Mouse (Mus musculus): Measurements from ENCODE around the gene Ssxb9. TPM values are rescaled to one million over a fixed set of nuclear protein-coding genes. Genes with fewer than 3 reads are reported as not detected.
"Not testable (repeated sequence)": the region's sequence is repeated elsewhere in the genome, so short reads cannot be mapped to it uniquely, and the experiment has no call there.

The Ssxb9 gene
- polyA plus RNA-seq (2012; fragmentation: generic; extraction: Trizol) = not detected
- long read RNA-seq, experiment 1 = 0 reads
- long read RNA-seq, experiment 2 = 0 reads

- H3K4me3 ChIP-seq (ENCODE audit: insufficient read depth, poor library complexity, severe bottlenecking); H3K36me3 ChIP-seq (ENCODE audit: control insufficient read depth, insufficient read depth); H3ac ChIP-seq (ENCODE audit: control insufficient read depth, insufficient read length, low read depth); H3K79me2 ChIP-seq (ENCODE audit: control insufficient read depth, insufficient read depth); H3K79me3 ChIP-seq (ENCODE audit: low read depth); H3K27me3 ChIP-seq (ENCODE audit: control insufficient read depth, insufficient read depth, insufficient read length): not testable (repeated sequence)
Observed at GRCm38 (mm10) chrX:8366678-8367077, at the start of gene Ssxb9. Gene Ssxb9, plus strand, starts transcription at chrX:8366978.

- no peaks in the 10 kb centered on the region for H3K79me2 ChIP-seq (ENCODE audit: control insufficient read depth, insufficient read depth)
- no peak within 1 kb of the TSS for H3K4me3 ChIP-seq (ENCODE audit: insufficient read depth, poor library complexity, severe bottlenecking)
- H3ac ChIP-seq (ENCODE audit: control insufficient read depth, insufficient read length, low read depth) = no peak within 1 kb of the TSS
- H3K27me3 ChIP-seq (ENCODE audit: control insufficient read depth, insufficient read depth, insufficient read length) = no peaks in the 10 kb centered on the region
- H3K36me3 ChIP-seq (ENCODE audit: control insufficient read depth, insufficient read depth) = no peaks in the 10 kb centered on the region
- H3K79me3 ChIP-seq (ENCODE audit: low read depth) = no peaks in the 10 kb centered on the region
- no peak for TF ChIP-seq MAX (IDR thresholded peaks at IDR 0.05)
- no peak for TF ChIP-seq USF1 (IDR thresholded peaks at IDR 0.05; ENCODE audit: low read depth)
- TF ChIP-seq FOSL1 (IDR thresholded peaks at IDR 0.05; ENCODE audit: insufficient read depth, low read length, poor library complexity, severe bottlenecking) = no peak
- TF ChIP-seq MYOG (IDR thresholded peaks at IDR 0.05; ENCODE audit: control insufficient read depth, extremely low read depth, insufficient read length) = no peak
- TF ChIP-seq MYOD1 (IDR thresholded peaks at IDR 0.05; ENCODE audit: control insufficient read depth, insufficient read length, low read depth) = no peak
- no peak for TF ChIP-seq CTCF (IDR thresholded peaks at IDR 0.05; ENCODE audit: control insufficient read depth, insufficient read depth, insufficient read length)
- TF ChIP-seq CEBPB (IDR thresholded peaks at IDR 0.05; ENCODE audit: low read depth) = no peak
Observed at GRCm38 (mm10) chrX:8327124-8327523, 39.7 kb upstream of the Ssxb9 start, which contains the start of gene Ssxb10. Gene Ssxb10, plus strand, starts transcription at chrX:8327424.

DNA sequence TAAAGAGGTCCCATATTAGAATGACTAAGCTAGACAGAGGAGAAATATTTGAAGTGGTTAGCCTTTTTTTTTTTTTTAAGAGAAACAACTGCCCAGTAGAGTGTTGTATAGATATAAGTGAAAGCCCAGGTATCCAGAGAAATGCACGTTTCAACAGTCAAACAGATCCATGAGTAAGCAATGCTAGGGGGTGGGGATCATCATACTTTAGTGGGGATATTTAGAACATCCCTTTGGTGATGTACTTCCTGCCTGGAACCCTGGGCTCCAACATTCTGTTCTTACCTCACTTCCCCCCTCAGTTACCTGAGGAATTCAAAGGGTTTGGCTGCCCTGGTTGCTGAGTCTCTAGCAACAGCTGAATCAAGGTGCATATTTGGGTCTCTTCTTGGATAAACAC, 46.2 kb downstream of the Ssxb9 start, which contains the start of gene Ssxb1:
Gene Ssxb1 (plus strand): TSS at position 301 of the 400 bp plus-strand sequence.
- not testable (repeated sequence) for H3K79me2 ChIP-seq (ENCODE audit: control insufficient read depth, insufficient read depth); H3K27me3 ChIP-seq (ENCODE audit: control insufficient read depth, insufficient read depth, insufficient read length); H3ac ChIP-seq (ENCODE audit: control insufficient read depth, insufficient read length, low read depth); H3K4me3 ChIP-seq (ENCODE audit: insufficient read depth, poor library complexity, severe bottlenecking); H3K36me3 ChIP-seq (ENCODE audit: control insufficient read depth, insufficient read depth); H3K79me3 ChIP-seq (ENCODE audit: low read depth)

Other genes with a start within 250 kb of the Ssxb9 start
- 11.1 TPM for gene Wdr13, start 234.1 kb upstream of the Ssxb9 start, polyA plus RNA-seq (2012; fragmentation: generic; extraction: Trizol)
- gene Rbm3, start 221.1 kb upstream of the Ssxb9 start, polyA plus RNA-seq (2012; fragmentation: generic; extraction: Trizol) = 537 TPM
- gene Tbc1d25, start 190.8 kb upstream of the Ssxb9 start, polyA plus RNA-seq (2012; fragmentation: generic; extraction: Trizol) = 9.9 TPM
- 73.1 TPM for gene Ebp, start 173.5 kb upstream of the Ssxb9 start, polyA plus RNA-seq (2012; fragmentation: generic; extraction: Trizol)
- gene Porcn, start 160.5 kb upstream of the Ssxb9 start, polyA plus RNA-seq (2012; fragmentation: generic; extraction: Trizol) = 7.6 TPM
- 36.1 TPM for gene Ftsj1, start 114.6 kb upstream of the Ssxb9 start, polyA plus RNA-seq (2012; fragmentation: generic; extraction: Trizol)
- not detected for gene Slc38a5, start 95.8 kb upstream of the Ssxb9 start, polyA plus RNA-seq (2012; fragmentation: generic; extraction: Trizol)
- gene Ssxb10, start 39.6 kb upstream of the Ssxb9 start, polyA plus RNA-seq (2012; fragmentation: generic; extraction: Trizol) = not detected
- not detected for gene Ssxb1, start 46.3 kb downstream of the Ssxb9 start, polyA plus RNA-seq (2012; fragmentation: generic; extraction: Trizol)
- not detected for gene Ssxb2, start 94.7 kb downstream of the Ssxb9 start, polyA plus RNA-seq (2012; fragmentation: generic; extraction: Trizol)
- not detected for gene Gm14459, start 158.0 kb downstream of the Ssxb9 start, polyA plus RNA-seq (2012; fragmentation: generic; extraction: Trizol)
- not detected for gene Ssxb6, start 181.3 kb downstream of the Ssxb9 start, polyA plus RNA-seq (2012; fragmentation: generic; extraction: Trizol)
- gene Ssxb3, start 224.8 kb downstream of the Ssxb9 start, polyA plus RNA-seq (2012; fragmentation: generic; extraction: Trizol) = not detected